Mouse (Mus musculus) activated CD4-positive, CD25-positive, alpha-beta regulatory T cell (primary cell): Measurements from ENCODE around the gene Zfp853. TPM values are rescaled to one million over a fixed set of nuclear protein-coding genes. Genes with fewer than 3 reads are reported as not detected.

ENCODE experiments used
- polyA plus RNA-seq, 2 experiments: library from polyadenylated mRNA; unstranded; fragments of 100-300 nt; shearing (Covaris generic); gene quantifications; one replicate each; pipeline ENCODE4 v1.2.1; 2017

Zfp853 gene
- not detected for polyA plus RNA-seq

GRCm38 (mm10) chr5:143293404-143293803, at the start of gene Zfp853:
Gene Zfp853 (minus strand): TSS chr5:143293623.

GRCm38 (mm10) chr5:143328690-143329495, 35.5 kb upstream of the Zfp853 start, which contains the start of gene Zdhhc4:
Gene Zdhhc4 (minus strand): TSS chr5:143329256.

GRCm38 (mm10) chr5:143314730-143315513, 21.5 kb upstream of the Zfp853 start, which contains the start of gene E130309D02Rik:
Gene E130309D02Rik (minus strand): TSS chr5:143315360.

GRCm38 (mm10) chr5:143269363-143270150, 23.9 kb downstream of the Zfp853 start, which contains the start of gene Zfp316:
Gene Zfp316 (minus strand): TSS chr5:143270022.

Other genes with a start within 250 kb of the Zfp853 start
- gene Rnf216, start 180.6 kb downstream of the Zfp853 start, polyA plus RNA-seq: 10 to 100 TPM; 28.0 to 44.2 TPM
- gene Olfr718-ps1, start 146.0 kb downstream of the Zfp853 start, polyA plus RNA-seq: under 1 TPM; 0.04 to 0.17 TPM
- 10 to 100 TPM; 10.6 to 21.5 TPM for gene Rbak, start 112.8 kb downstream of the Zfp853 start, polyA plus RNA-seq
- not detected for gene Spdye4b, start 112.6 kb downstream of the Zfp853 start, polyA plus RNA-seq
- not detected for gene Spdye4a, start 66.7 kb downstream of the Zfp853 start, polyA plus RNA-seq
- gene Zfp12, start 58.5 kb downstream of the Zfp853 start, polyA plus RNA-seq: 10 to 100 TPM; 13.6 to 18.5 TPM
- 1 to 10 TPM in 1 of 2 experiments, under 1 TPM in 1; 0.61 to 1.6 TPM for gene Zfp316, start 23.6 kb downstream of the Zfp853 start, polyA plus RNA-seq
- 10 to 100 TPM; 31.9 to 44.8 TPM for gene E130309D02Rik, start 21.7 kb upstream of the Zfp853 start, polyA plus RNA-seq
- 100 to 1,000 TPM in 1 of 2 experiments, 10 to 100 TPM in 1; 90.3 to 105 TPM for gene Zdhhc4, start 35.6 kb upstream of the Zfp853 start, polyA plus RNA-seq
- gene Grid2ip, start 63.7 kb upstream of the Zfp853 start, polyA plus RNA-seq: not detected
- 10 to 100 TPM; 33.5 to 35.0 TPM for gene Kdelr2, start 110.2 kb upstream of the Zfp853 start, polyA plus RNA-seq
- 10 to 100 TPM in 1 of 2 experiments, 1 to 10 TPM in 1; 8.0 to 11.7 TPM for gene Daglb, start 171.0 kb upstream of the Zfp853 start, polyA plus RNA-seq
- 100 to 1,000 TPM; 702 to 735 TPM for gene Rac1, start 234.4 kb upstream of the Zfp853 start, polyA plus RNA-seq